Mouse (Mus musculus) kidney, adult 2 months (tissue): ENCODE measurements at regions not wholly inside any gene's neighbourhood (a gene's known extent, or its start where the extent isn't known, plus 50 kb on each side); places are given as distances from the start of the nearest gene placed in this dataset.

Experiments used
- CTCF ChIP-seq: fragments of 200-500 bp; conservative IDR thresholded peaks from 2 replicates; pipeline ENCODE4 v1.5.1; 2011; ENCODE audit warnings: low read depth, mild to moderate bottlenecking, control low read depth, low read length, moderate library complexity, mixed read lengths; ENCODE audit not compliant: insufficient read depth, insufficient read length
- POLR2A ChIP-seq: fragments of 200-500 bp; IDR thresholded peaks from one replicate; pipeline ENCODE4 v1.6.1; 2011; ENCODE audit warnings: low read depth, low read length, control low read depth

GRCm38 (mm10) chr14:61796671-61797070 lies 189.4 kb downstream of the Kcnrg start:
- TF ChIP-seq CTCF (no peak), POLR2A (no peak)
